Mouse (Mus musculus) liver, postnatal 0 days (tissue): ENCODE measurements around the gene Apoh.

Experiments
- CTCF ChIP-seq: sonication (generic); IDR thresholded peaks from 2 replicates; pipeline ENCODE4 v1.5.1; 2016; ENCODE audit warnings: antibody characterized with exemption, low read depth
- EP300 ChIP-seq: IDR thresholded peaks from 2 replicates; pipeline ENCODE4 v1.6.1; 2016; ENCODE audit warnings: antibody characterized with exemption, low read depth, mild to moderate bottlenecking

DNA sequence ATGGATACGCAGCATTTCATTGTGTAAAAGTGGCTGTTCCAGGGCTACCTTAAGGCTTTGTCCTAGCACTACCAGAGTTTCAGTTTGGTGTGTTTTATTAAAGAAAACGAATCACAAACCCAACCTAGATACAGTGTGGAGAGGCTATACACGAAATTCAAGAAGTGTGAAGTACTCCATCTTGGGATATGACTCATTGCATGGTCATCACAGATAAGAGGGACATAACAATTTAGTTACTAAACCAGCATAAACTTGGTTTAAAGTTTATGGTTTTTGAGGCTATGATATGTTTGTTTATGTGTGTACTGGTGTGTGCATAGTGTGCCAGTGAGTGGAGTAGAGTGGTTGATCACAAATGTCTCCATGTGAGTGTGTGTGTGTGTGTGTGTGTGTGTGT, 116.4 kb downstream of the Apoh start:
- TF ChIP-seq EP300 (no peak), CTCF (no peak)
